Mouse (Mus musculus): ENCODE data around the gene Tbx21. TPM values are rescaled to one million over a fixed set of nuclear protein-coding genes. Genes with fewer than 3 reads are reported as not detected.

Tbx21 gene
- total RNA-seq, 1 experiment: 0.27 TPM

- DNase-seq (ENCODE audit: low read depth, low spot score): no peak
- in situ Hi-C loops (cut with MboI; ENCODE audit: low sequenced_read_pairs in 2 of 2, unreplicated experiment in 2 of 2): no loop called here
- Histone ChIP-seq H3K4me3 (ENCODE audit: insufficient read depth in 1 of 2, low read depth in 1 of 2, low read length in 2 of 2, poor library complexity in 1 of 2, severe bottlenecking in 1 of 2) (peak overlapping the region; percentile 68 to 70), H3K27ac (ENCODE audit: insufficient read depth, low read depth, low read length, poor library complexity, severe bottlenecking) (no peak overlapping the region), H3K9ac (ENCODE audit: insufficient read depth, low read depth, low read length, poor library complexity, severe bottlenecking) (peak overlapping the region; percentile 25; the same call in 1 of the 2 replicates), H3K36me3 (ENCODE audit: control insufficient read depth, insufficient read depth, low read length, poor library complexity, severe bottlenecking) (no peaks in the 10 kb centered on the region), H3K9me3 (ENCODE audit: control insufficient read depth, insufficient read depth, low read depth, low read length) (no peaks in the 10 kb centered on the region), H3K4me1 (ENCODE audit: control insufficient read depth in 2 of 2, insufficient read depth in 2 of 2, low read length in 2 of 2, poor library complexity in 1 of 2) (peaks cover 6 to 27% of the 10 kb centered on the region in 2 experiments)
- TF ChIP-seq CHD2 (IDR thresholded peaks at IDR 0.05; ENCODE audit: low read depth, low read length): no peak
- no peak for TF ChIP-seq ZNF384 (IDR thresholded peaks at IDR 0.05; ENCODE audit: low read depth, low read length)
- TF ChIP-seq MAFK (IDR thresholded peaks at IDR 0.05; ENCODE audit: insufficient read depth, low read depth, low read length): no peak
- no peak for TF ChIP-seq HCFC1 (IDR thresholded peaks at IDR 0.05; ENCODE audit: borderline replicate concordance, insufficient read depth, low read length)
- TF ChIP-seq ZC3H11A (IDR thresholded peaks at IDR 0.05; ENCODE audit: borderline replicate concordance, low read depth, low read length): no peak
Measured at GRCm38 (mm10) chr11:97126645-97127468, 11.7 kb upstream of the Tbx21 start.

DNA sequence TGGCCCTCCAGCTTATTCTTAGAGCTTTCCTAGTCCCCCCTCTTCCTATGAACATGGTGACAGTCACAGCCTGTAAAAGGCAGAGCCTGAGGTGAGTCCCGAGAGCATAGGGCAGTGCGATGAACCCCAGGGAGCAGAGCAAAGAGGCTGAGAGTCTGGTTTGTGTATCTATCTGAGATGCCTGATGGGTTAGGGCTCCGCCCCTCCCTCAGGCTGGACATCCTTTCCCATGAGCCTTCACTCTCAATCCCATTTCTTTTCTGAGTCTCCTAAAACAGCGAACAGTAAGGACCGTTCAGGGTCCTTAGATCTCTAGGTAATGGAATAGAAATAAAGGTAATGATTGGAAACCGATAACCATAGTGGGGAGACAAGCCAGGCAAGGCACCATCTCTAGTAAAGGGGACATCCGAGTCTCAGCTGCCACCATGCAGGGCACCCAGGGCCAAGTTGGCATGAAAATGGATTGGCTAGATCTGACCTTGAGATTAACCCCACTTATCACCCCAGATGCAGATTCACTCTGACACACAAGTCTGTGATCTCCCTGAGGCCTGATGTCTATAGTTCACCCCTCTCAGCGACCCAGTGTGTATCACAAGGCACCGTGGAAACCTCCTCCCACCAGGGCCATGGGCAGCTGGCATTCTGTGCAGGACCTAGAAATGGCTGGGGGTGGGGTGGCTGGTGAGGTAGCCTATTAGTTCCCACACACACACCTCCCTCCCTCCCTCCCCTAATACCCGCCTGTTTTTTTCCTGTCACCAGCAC lies 9.3 kb upstream of the Tbx21 start:
- in situ Hi-C loops (cut with MboI; ENCODE audit: low sequenced_read_pairs in 2 of 2, unreplicated experiment in 2 of 2): no loop called here
- H3K4me1 ChIP-seq (ENCODE audit: control insufficient read depth in 2 of 2, insufficient read depth in 2 of 2, low read length in 2 of 2, poor library complexity in 1 of 2): peaks cover 6 to 27% of the 10 kb centered on the region in 2 experiments

DNA sequence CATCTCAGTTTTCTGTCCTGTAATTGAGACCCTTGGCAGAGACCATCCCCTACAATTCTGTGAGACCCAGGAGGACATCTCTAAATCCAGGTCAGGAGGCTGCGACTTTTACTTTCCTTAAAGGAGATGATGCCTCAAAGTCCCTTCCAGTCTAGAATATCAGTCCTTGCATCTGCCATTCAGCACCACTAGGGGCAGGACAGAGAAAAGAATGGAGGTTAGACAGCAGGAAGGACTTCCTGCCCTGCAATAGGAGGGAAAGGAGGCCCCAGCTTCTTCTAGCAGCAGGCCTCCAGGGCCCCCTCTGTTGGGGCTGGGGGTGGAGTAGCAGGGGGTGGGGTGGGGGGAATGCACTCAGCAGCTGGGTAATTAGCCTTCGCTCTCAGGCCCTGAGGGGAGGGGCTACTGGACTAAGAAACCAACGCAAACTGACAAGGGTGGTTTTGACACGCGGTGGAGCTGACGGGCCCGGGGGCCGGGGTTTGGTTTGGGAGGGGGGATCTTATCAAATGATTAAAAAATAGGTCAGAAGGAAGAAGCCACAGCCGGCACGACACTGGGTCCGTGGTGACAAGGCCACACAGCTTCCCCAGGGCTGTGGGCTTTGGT lies 8.3 kb upstream of the Tbx21 start:
- TF ChIP-seq ZC3H11A (IDR thresholded peaks at IDR 0.05; ENCODE audit: borderline replicate concordance, low read depth, low read length): no peak
- no peak for TF ChIP-seq CHD2 (IDR thresholded peaks at IDR 0.05; ENCODE audit: low read depth, low read length)
- no peak for TF ChIP-seq ZNF384 (IDR thresholded peaks at IDR 0.05; ENCODE audit: low read depth, low read length)
- no peak for TF ChIP-seq HCFC1 (IDR thresholded peaks at IDR 0.05; ENCODE audit: borderline replicate concordance, insufficient read depth, low read length)
- TF ChIP-seq MAFK (IDR thresholded peaks at IDR 0.05; ENCODE audit: insufficient read depth, low read depth, low read length): no peak
- no peaks in the 10 kb centered on the region for H3K36me3 ChIP-seq (ENCODE audit: control insufficient read depth, insufficient read depth, low read length, poor library complexity, severe bottlenecking)
- in situ Hi-C loops (cut with MboI; ENCODE audit: low sequenced_read_pairs in 2 of 2, unreplicated experiment in 2 of 2): no loop called here
- DNase-seq (ENCODE audit: low read depth, low spot score): no peak
- H3K27ac ChIP-seq (ENCODE audit: insufficient read depth, low read depth, low read length, poor library complexity, severe bottlenecking): no peak overlapping the region
- H3K4me1 ChIP-seq (ENCODE audit: control insufficient read depth in 2 of 2, insufficient read depth in 2 of 2, low read length in 2 of 2, poor library complexity in 1 of 2): peaks cover 6 to 19% of the 10 kb centered on the region in 2 experiments; a peak in 3 of 4 replicates
- no peak overlapping the region for H3K9ac ChIP-seq (ENCODE audit: insufficient read depth, low read depth, low read length, poor library complexity, severe bottlenecking)
- H3K9me3 ChIP-seq (ENCODE audit: control insufficient read depth, insufficient read depth, low read depth, low read length): no peaks in the 10 kb centered on the region
- H3K4me3 ChIP-seq (ENCODE audit: insufficient read depth in 1 of 2, low read depth in 1 of 2, low read length in 2 of 2, poor library complexity in 1 of 2, severe bottlenecking in 1 of 2): no peak overlapping the region

More for the DNA sequence above, 9.3 kb upstream of the Tbx21 start:
- Histone ChIP-seq H3K36me3 (ENCODE audit: control insufficient read depth, insufficient read depth, low read length, poor library complexity, severe bottlenecking) (no peaks in the 10 kb centered on the region), H3K27ac (ENCODE audit: insufficient read depth, low read depth, low read length, poor library complexity, severe bottlenecking) (no peak overlapping the region), H3K4me3 (ENCODE audit: insufficient read depth in 1 of 2, low read depth in 1 of 2, low read length in 2 of 2, poor library complexity in 1 of 2, severe bottlenecking in 1 of 2) (no peak overlapping the region), H3K9ac (ENCODE audit: insufficient read depth, low read depth, low read length, poor library complexity, severe bottlenecking) (no peak overlapping the region), H3K9me3 (ENCODE audit: control insufficient read depth, insufficient read depth, low read depth, low read length) (no peaks in the 10 kb centered on the region)
- no peak for DNase-seq (ENCODE audit: low read depth, low spot score)
- TF ChIP-seq HCFC1 (IDR thresholded peaks at IDR 0.05; ENCODE audit: borderline replicate concordance, insufficient read depth, low read length): no peak
- TF ChIP-seq ZNF384 (IDR thresholded peaks at IDR 0.05; ENCODE audit: low read depth, low read length): no peak
- no peak for TF ChIP-seq ZC3H11A (IDR thresholded peaks at IDR 0.05; ENCODE audit: borderline replicate concordance, low read depth, low read length)
- no peak for TF ChIP-seq CHD2 (IDR thresholded peaks at IDR 0.05; ENCODE audit: low read depth, low read length)
- no peak for TF ChIP-seq MAFK (IDR thresholded peaks at IDR 0.05; ENCODE audit: insufficient read depth, low read depth, low read length)

- no peak overlapping the region for H3K9ac ChIP-seq (ENCODE audit: insufficient read depth, low read depth, low read length, poor library complexity, severe bottlenecking)
- H3K4me1 ChIP-seq (ENCODE audit: control insufficient read depth in 2 of 2, insufficient read depth in 2 of 2, low read length in 2 of 2, poor library complexity in 1 of 2): peaks cover 0 to 8% of the 10 kb centered on the region in 2 experiments; a peak in 1 of 4 replicates
- no peak overlapping the region for H3K4me3 ChIP-seq (ENCODE audit: insufficient read depth in 1 of 2, low read depth in 1 of 2, low read length in 2 of 2, poor library complexity in 1 of 2, severe bottlenecking in 1 of 2)
- in situ Hi-C loops (cut with MboI; ENCODE audit: low sequenced_read_pairs in 2 of 2, unreplicated experiment in 2 of 2): no loop called here
- no peaks in the 10 kb centered on the region for H3K36me3 ChIP-seq (ENCODE audit: control insufficient read depth, insufficient read depth, low read length, poor library complexity, severe bottlenecking)
- H3K27ac ChIP-seq (ENCODE audit: insufficient read depth, low read depth, low read length, poor library complexity, severe bottlenecking): no peak overlapping the region
- no peak for TF ChIP-seq ZNF384 (IDR thresholded peaks at IDR 0.05; ENCODE audit: low read depth, low read length)
- TF ChIP-seq ZC3H11A (IDR thresholded peaks at IDR 0.05; ENCODE audit: borderline replicate concordance, low read depth, low read length): no peak
- TF ChIP-seq CHD2 (IDR thresholded peaks at IDR 0.05; ENCODE audit: low read depth, low read length): no peak
- TF ChIP-seq MAFK (IDR thresholded peaks at IDR 0.05; ENCODE audit: insufficient read depth, low read depth, low read length): no peak
- TF ChIP-seq HCFC1 (IDR thresholded peaks at IDR 0.05; ENCODE audit: borderline replicate concordance, insufficient read depth, low read length): no peak
- H3K9me3 ChIP-seq (ENCODE audit: control insufficient read depth, insufficient read depth, low read depth, low read length): no peaks in the 10 kb centered on the region
- no peak for DNase-seq (ENCODE audit: low read depth, low spot score)
Measured at GRCm38 (mm10) chr11:97120641-97121040, 5.5 kb upstream of the Tbx21 start.
